Mouse (Mus musculus): ENCODE measurements around the gene Lin7a.

Lin7a gene

DNA sequence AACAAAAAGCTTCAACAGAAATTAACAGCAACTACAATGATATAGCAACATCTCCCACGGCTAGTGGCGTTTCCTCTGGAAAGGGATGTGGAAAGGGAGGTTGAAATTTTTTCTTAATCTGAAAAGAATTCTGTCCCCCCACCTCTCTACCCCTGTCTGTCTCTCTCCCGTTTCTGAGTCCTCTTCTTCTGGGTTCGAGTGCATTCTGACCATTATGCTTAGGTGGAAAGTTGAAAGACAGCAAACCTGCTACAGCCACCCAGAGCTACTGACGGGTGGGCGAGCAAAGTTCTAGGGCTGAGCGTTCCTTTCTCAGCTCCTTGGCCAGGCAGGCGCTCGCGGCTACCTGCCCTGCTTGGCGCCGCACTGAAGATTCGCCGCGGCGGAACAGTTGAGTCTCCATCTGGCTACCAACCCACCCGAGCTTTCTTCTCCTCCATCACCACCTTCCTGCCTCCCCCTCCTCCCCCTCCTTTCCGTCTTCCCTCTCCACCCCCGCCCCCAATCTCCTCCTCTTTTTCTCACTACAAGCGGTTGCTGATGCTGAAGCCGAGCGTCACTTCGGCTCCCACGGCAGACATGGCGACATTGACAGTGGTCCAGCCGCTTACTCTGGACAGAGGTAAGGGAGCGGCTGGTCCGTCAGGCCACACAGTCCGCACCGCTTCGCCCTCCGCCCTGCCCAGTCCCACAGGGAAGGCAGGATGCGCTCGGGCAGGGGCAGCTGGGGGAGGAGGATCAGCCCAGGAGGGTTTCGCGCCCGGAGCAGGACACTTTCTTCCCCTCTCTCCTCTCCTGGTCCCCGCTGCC is at the start of gene Lin7a:
Lin7a (plus strand) TSS at position 366 of the 810 bp plus-strand sequence.
- DNase-seq: no peak

DNA sequence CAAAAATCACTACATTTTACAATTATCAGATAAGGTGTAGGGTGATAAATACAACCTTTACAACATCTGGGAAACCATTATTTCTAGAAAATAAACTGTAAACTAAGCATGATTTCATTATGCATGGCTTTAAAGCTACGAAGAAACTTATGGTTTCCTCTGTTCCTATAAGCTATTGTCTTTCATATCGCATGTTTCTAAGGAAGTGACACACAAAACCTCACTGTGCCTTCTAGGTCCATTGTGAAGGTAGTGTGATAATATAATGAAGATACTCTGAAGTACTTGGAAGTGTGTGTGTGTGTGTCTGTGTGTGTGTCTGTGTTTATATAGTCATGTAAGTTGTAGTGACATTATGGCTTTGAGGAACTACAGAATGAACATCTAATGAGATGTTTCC is 49.8 kb upstream of the Lin7a start:
- DNase-seq: no peak

GRCm38 (mm10) chr10:107222406-107223185 is 48.9 kb upstream of the Lin7a start:
- DNase-seq: no peak

- DNase-seq: no peak
Observed at GRCm38 (mm10) chr10:107223186-107223440, 48.4 kb upstream of the Lin7a start.

DNA sequence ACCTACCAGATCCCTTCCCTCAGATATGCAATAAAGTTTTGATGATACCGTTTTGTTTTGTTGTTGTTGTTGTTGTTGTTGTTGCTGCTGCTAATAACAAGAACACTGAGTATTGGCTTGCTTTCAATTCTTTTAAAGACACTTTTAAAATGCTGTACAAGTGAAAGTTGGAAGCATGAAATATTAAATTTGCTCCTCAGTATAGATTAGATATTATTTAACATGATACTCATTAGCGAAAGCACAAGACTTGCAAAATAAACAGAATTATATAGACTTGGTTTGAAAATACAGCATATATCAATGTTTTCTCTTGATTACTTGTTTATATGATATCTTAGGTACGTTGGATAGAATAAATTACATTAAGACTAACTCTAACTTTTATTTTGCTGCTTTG is 47.7 kb upstream of the Lin7a start:
- DNase-seq: no peak

DNA sequence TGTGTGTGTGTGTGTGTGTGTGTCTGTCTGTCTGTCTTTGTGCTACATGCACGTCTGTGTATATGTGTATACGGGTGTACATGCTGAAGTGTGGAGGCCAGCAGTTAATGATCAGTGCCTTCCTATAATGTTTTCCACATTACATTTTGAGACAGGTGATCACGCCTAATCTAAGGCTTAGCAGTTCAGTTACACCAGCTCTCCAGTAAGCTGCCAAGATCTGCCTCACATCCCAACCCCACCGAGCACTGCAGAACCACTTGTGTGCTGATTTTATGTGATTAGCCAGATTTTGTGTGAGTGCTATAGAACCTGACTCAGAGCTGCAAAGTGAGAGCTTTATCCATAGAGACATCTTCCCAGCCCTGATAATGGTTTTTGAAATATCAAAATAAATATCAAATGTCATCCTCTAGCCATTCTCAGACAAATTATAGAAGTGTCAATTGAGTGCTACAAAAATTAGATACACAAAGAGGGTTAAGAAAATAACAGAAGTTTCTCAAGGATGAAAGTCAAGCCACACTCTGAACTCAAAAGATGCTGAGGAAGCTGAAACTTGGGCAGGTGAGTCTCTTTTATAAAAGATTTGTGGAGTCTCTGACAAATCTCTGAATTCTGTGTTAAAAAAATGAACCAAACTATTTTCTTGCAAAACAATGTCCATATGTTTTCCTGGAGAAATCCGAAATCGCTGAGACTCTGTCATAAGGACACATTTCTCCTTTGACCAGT is 46.7 kb upstream of the Lin7a start:
- no peak for DNase-seq

DNA sequence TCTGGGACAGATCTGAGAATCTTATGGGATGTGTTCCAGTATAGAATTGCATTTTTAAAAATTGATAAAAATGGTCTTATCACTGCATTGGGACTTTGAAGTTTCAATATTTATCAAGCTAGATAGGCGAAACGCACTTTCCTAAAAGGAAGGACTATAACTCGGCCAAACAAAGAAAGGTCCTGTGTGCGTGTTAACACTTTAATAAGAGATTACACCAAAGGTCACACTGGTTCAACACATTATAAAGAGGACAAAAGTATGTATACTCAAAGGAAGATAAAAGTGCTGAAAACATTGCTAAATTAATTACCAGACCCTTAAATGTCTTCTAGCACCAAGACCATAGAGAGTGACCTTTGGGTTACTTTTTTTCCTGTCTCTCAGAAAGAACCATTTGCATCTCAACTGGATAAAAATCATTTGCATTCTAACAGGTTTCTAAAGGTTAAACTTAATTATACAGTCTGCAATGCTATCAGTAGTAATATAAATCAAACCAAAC is 46.1 kb upstream of the Lin7a start:
- DNase-seq: no peak

DNA sequence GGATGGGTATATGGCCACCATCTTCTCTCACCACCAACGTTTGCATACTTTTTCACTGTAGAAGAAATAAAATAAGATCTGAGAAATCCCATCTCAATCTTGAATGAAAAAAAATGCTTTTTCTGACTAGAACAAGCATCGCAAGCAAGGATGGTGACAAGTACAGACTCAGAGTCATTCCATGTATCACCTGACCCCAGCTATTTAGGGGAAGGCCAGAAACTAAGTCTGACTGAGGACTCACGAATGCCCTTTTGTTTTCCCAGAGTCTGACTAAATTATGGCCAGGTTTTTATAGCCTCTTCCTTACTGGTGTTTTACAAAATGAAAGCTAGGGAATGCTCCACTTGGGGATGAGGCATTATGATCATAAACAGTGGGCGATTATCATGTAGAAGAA is 45.6 kb upstream of the Lin7a start:
- DNase-seq: no peak

GRCm38 (mm10) chr10:107227901-107228300 is 43.6 kb upstream of the Lin7a start:
- no peak for DNase-seq

- DNase-seq: no peak
Observed at GRCm38 (mm10) chr10:107228776-107229175, 42.7 kb upstream of the Lin7a start.

- no peak for DNase-seq
Observed at GRCm38 (mm10) chr10:107229416-107229815, 42.1 kb upstream of the Lin7a start.

GRCm38 (mm10) chr10:107230081-107230850 is 41.2 kb upstream of the Lin7a start:
- DNase-seq: no peak

DNA sequence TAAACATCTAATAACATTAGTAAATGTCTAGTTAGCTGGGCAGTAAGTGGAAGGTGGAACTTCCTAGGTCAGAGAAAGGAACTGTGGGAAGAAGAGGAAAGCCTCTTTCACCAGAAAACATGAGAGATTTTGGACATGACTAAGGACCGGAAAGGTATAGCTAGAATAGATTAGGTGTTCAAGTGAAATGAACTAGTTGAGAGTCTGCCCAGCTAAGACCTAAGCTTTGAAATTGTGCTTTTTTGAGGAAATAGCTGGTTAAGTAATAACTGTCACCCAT is 40.7 kb upstream of the Lin7a start:
- DNase-seq: no peak

DNA sequence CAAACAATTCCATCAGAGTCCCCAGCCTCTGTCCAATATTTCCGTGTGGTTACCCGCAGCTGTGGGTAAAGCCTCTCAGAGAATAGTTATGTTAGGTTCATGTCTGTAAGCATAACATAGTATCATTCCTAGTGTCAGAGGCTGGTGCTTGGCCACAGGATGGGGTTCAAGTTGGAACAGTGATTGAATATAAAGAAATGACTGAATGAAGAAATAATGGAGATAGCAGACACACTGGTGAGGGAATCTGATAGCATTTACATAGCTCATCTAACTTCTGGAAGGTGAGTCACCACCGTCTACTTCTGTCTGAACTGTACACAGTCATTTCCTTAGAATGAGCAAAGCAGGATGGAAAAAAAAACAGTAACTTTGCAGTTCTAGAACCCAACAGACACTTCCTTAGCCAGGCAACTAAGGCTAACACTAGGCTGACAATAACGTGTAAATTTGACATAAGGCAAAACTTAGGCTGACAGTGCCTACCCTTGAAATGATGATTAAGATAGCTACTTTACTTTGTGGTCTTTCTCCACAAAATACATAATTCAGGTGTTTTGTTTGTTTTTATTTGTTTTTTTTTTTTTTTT is 40.0 kb upstream of the Lin7a start:
- DNase-seq: no peak

DNA sequence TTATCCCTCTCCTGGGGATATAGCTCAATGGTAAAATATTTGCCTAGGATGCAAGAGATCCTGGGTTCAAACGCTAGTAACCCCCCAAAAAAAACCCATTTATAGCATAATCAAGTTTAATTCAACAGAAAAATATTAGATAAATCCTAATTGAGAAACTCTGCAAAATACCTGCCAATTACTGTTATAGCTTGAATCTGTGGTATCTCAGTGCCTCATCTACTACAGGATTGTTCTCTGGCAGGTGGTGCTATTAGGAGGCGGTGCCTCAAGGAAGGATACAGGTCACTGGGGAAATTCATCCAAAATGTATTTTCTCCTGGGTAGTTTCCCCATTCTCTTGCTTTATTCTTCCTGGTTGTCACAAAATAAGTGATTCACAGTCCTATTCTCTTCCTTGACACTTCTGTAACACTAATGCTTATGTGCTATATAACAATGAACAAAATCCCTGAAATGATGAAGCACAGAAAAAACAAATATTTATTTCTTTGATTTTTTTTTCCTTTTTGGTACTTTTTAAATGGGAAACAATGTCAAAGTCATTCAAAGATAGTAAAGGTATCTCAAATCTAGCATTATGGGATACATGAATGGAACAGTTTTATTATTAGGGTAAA is 38.9 kb upstream of the Lin7a start:
- no peak for DNase-seq

- DNase-seq: no peak
Observed at GRCm38 (mm10) chr10:107233221-107233620, 38.3 kb upstream of the Lin7a start.

- no peak for DNase-seq
Observed at GRCm38 (mm10) chr10:107233825-107234224, 37.7 kb upstream of the Lin7a start.

GRCm38 (mm10) chr10:107234421-107235400 is 36.8 kb upstream of the Lin7a start:
- DNase-seq: no peak

GRCm38 (mm10) chr10:107235496-107235895 is 36.0 kb upstream of the Lin7a start:
- no peak for DNase-seq

DNA sequence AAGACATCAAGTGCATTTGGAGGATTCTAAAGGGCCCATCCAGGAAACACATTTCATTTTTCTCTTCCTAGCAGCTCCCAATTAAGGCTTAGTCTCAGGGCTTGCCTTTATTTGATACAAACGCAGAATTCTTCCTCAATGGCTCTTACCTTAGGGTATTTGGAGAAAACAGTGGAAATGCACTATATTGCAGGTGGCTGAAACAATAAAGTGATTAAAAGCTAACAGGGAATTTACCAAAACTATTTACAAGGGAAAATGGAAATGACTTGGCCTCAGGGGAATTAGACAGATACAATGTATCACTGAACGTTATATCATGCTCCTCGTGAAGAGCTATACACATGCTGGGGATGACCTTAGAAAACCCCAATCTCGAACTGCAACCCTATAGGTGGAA is 35.3 kb upstream of the Lin7a start:
- DNase-seq: no peak

- DNase-seq: no peak
Observed at GRCm38 (mm10) chr10:107237076-107237475, 34.4 kb upstream of the Lin7a start.
